Mouse (Mus musculus): ENCODE data around the gene Cir1.

DNA sequence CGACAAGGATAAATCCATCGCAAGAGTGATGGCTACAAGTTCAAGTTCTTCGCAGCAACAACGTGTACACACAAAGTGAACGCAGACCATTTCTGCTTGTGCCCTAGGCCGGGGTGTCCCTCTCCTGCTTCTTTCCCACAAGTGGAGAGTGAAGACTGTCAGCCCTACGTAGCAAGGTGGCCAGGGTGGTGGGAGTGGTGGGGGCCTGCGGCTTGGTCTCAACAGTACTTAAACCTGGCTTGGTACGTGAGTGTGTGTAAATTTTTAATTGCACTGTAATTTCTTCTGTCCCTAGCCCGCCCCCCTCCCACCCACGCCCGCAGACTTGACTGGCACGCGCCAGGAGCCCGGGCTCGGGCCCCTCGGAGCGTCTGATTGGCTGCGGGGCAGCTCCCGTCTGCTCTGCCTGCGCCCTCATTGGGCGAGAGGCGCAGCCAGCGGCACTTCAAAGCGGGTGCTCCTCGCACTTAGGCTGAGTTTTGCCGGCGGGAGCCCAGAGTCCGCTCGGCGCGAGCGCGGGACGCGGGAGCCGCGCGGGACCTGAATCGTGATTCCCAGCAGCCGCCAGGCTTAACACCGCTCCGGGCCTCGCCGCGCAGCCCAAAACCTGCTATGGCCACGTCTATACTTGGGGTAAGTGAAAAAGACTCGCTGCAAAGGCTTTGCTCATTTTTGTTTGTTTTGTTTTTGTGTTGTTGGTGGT, 40.9 kb downstream of the Cir1 start, which contains the start of gene Sp9:
- no peak for TF ChIP-seq CTCF (IDR thresholded peaks at IDR 0.05; ENCODE audit: low read depth)
- no peak for TF ChIP-seq EP300 (IDR thresholded peaks at IDR 0.05; ENCODE audit: low read depth)
